Mouse (Mus musculus): ENCODE results near the gene Tnik.

Gene Tnik

GRCm38 (mm10) chr3:28263948-28264840, 1.2 kb downstream of the Tnik start:
- in situ Hi-C loops (cut with MboI; ENCODE audit: low sequenced_read_pairs): no loop called here

GRCm38 (mm10) chr3:28264841-28265150, 1.8 kb downstream of the Tnik start:
- in situ Hi-C loops (cut with MboI; ENCODE audit: low sequenced_read_pairs): no loop called here

GRCm38 (mm10) chr3:28265183-28265582, 2.2 kb downstream of the Tnik start:
- in situ Hi-C loops (cut with MboI; ENCODE audit: low sequenced_read_pairs): no loop called here

GRCm38 (mm10) chr3:28265656-28266055, 2.6 kb downstream of the Tnik start:
- in situ Hi-C loops (cut with MboI; ENCODE audit: low sequenced_read_pairs): no loop called here

- in situ Hi-C loops (cut with MboI; ENCODE audit: low sequenced_read_pairs): no loop called here
These were observed 4.2 kb downstream of the Tnik start for GRCm38 (mm10) chr3:28267211-28267610.

GRCm38 (mm10) chr3:28269716-28270115, 6.7 kb downstream of the Tnik start:
- in situ Hi-C loops (cut with MboI; ENCODE audit: low sequenced_read_pairs): no loop called here

- in situ Hi-C loops (cut with MboI; ENCODE audit: low sequenced_read_pairs): no loop called here
These were observed 8.9 kb downstream of the Tnik start for GRCm38 (mm10) chr3:28271884-28272283.

GRCm38 (mm10) chr3:28274763-28275162, 11.7 kb downstream of the Tnik start:
- in situ Hi-C loops (cut with MboI; ENCODE audit: low sequenced_read_pairs): no loop called here

GRCm38 (mm10) chr3:28289693-28290092, 26.7 kb downstream of the Tnik start:
- in situ Hi-C loops (cut with MboI; ENCODE audit: low sequenced_read_pairs): no loop called here

- in situ Hi-C loops (cut with MboI; ENCODE audit: low sequenced_read_pairs): no loop called here
These were observed 38.4 kb downstream of the Tnik start for GRCm38 (mm10) chr3:28301378-28301777.

GRCm38 (mm10) chr3:28303915-28304314, 40.9 kb downstream of the Tnik start:
- in situ Hi-C loops (cut with MboI; ENCODE audit: low sequenced_read_pairs): no loop called here

GRCm38 (mm10) chr3:28306852-28307251, 43.8 kb downstream of the Tnik start:
- in situ Hi-C loops (cut with MboI; ENCODE audit: low sequenced_read_pairs): no loop called here

GRCm38 (mm10) chr3:28314438-28314837, 51.4 kb downstream of the Tnik start:
- in situ Hi-C loops (cut with MboI; ENCODE audit: low sequenced_read_pairs): no loop called here

- in situ Hi-C loops (cut with MboI; ENCODE audit: low sequenced_read_pairs): no loop called here
These were observed 54.3 kb downstream of the Tnik start for GRCm38 (mm10) chr3:28317339-28317738.

GRCm38 (mm10) chr3:28321635-28322034, 58.6 kb downstream of the Tnik start:
- in situ Hi-C loops (cut with MboI; ENCODE audit: low sequenced_read_pairs): no loop called here

- in situ Hi-C loops (cut with MboI; ENCODE audit: low sequenced_read_pairs): no loop called here
These were observed 62.7 kb downstream of the Tnik start for GRCm38 (mm10) chr3:28325613-28326233.

- in situ Hi-C loops (cut with MboI; ENCODE audit: low sequenced_read_pairs): no loop called here
These were observed 69.3 kb downstream of the Tnik start for GRCm38 (mm10) chr3:28332316-28332715.

- in situ Hi-C loops (cut with MboI; ENCODE audit: low sequenced_read_pairs): no loop called here
These were observed 70.9 kb downstream of the Tnik start for GRCm38 (mm10) chr3:28333869-28334268.

- in situ Hi-C loops (cut with MboI; ENCODE audit: low sequenced_read_pairs): no loop called here
These were observed 71.5 kb downstream of the Tnik start for GRCm38 (mm10) chr3:28334547-28334946.

GRCm38 (mm10) chr3:28340071-28340470, 77.1 kb downstream of the Tnik start:
- in situ Hi-C loops (cut with MboI; ENCODE audit: low sequenced_read_pairs): no loop called here

GRCm38 (mm10) chr3:28343204-28343603, 80.2 kb downstream of the Tnik start:
- in situ Hi-C loops (cut with MboI; ENCODE audit: low sequenced_read_pairs): no loop called here

- in situ Hi-C loops (cut with MboI; ENCODE audit: low sequenced_read_pairs): no loop called here
These were observed 80.6 kb downstream of the Tnik start for GRCm38 (mm10) chr3:28343661-28344060.
